Mouse (Mus musculus): ENCODE measurements around the gene Sdccag8.

The Sdccag8 gene

DNA sequence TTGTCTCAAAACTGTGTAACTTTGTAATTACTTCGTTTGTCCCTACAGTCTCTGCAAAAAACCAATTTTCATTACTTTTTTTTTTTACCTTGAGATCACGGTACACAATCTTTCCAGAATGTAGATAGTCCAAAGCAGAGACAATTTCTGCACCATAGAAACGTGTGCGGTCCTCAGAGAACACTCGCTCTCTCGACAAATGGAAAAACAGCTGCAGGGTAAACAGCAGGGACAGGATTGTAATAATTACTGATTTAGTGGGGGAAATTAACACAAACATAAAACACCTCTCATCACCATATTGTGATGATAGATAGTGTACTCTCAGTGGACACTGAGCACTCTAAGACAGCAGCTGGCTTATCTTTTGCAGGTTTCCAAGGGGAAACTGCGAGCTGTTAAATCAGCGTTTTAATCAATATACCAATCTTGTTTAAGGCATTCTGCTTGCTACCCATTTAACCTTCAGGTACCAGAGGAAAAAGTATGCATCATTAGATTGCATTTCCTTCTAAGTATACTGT is 252.7 kb downstream of the Sdccag8 start:
- no peak for DNase-seq

DNA sequence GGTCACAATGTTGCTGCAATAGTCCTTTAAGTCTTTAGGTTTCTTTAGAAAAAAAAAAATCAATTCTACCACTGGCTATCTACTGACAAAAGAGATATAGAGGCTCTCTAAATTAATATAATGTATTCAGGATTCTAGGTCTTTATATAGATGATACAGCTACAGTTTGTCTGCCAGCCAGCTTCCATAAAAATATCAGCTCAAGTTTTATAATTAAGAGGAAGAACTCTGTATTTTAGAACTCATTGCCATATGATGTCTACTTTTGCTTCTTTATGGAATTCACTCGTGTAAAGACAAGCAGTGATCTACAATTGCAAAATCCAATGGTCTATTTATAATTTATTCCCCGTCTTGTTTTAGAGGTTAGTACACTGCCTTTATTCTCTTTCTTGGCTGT is 254.7 kb downstream of the Sdccag8 start:
- no peak for DNase-seq
